Mouse (Mus musculus) stomach, embryonic 14.5 days (tissue): Measurements from ENCODE around the gene Sympk. TPM values are rescaled to one million over a fixed set of nuclear protein-coding genes. Genes with fewer than 3 reads are reported as not detected.

Source experiments
- ATAC-seq: fragments of 200-750 bp; cut with Nextera tagmentation; 2 replicates; pipeline ENCODE4 v1.8.0; 2017; ENCODE audit warnings: low read depth, moderate TSS enrichment; ENCODE audit not compliant: insufficient number of reproducible peaks, insufficient read depth, low FRiP score
- H3K27ac ChIP-seq: fragments of 300-500 bp; sonication (generic); 2 replicates; pipeline ENCODE4 v1.5.1; 2014; ENCODE audit warnings: mild to moderate bottlenecking, low read length, moderate library complexity, mixed read lengths
- H3K27me3 ChIP-seq: fragments of 300-500 bp; sonication (generic); 2 replicates; pipeline ENCODE4 v1.6.1; 2014; ENCODE audit warnings: low read length, control low read depth, mixed read lengths; ENCODE audit not compliant: control insufficient read depth, insufficient read depth
- H3K36me3 ChIP-seq: fragments of 300-500 bp; sonication (generic); 2 replicates; pipeline ENCODE4 v1.6.1; 2014; ENCODE audit warnings: mild to moderate bottlenecking, control low read depth, low read length, moderate library complexity, mixed read lengths; ENCODE audit not compliant: control insufficient read depth, insufficient read depth
- H3K4me1 ChIP-seq: fragments of 300-500 bp; sonication (generic); 2 replicates; pipeline ENCODE4 v1.6.1; 2014; ENCODE audit warnings: low read length, control low read depth, mixed read lengths; ENCODE audit not compliant: control insufficient read depth, insufficient read depth
- H3K4me2 ChIP-seq: fragments of 300-500 bp; sonication (generic); replicated peaks from 2 replicates; pipeline ENCODE4 v1.6.1; 2014; ENCODE audit warnings: low read depth, low read length, control low read depth
- H3K4me3 ChIP-seq: fragments of 300-500 bp; sonication (generic); 2 replicates; pipeline ENCODE4 v1.5.1; 2014; ENCODE audit warnings: low read depth, low read length, control low read depth
- H3K9ac ChIP-seq: fragments of 300-500 bp; sonication (generic); replicated peaks from 2 replicates; pipeline ENCODE4 v1.6.1; 2014; ENCODE audit warnings: low read depth, mild to moderate bottlenecking, control low read depth, low read length, moderate library complexity, mixed read lengths
- H3K9me3 ChIP-seq: fragments of 300-500 bp; sonication (generic); 2 replicates; pipeline ENCODE4 v1.6.1; 2016; ENCODE audit warnings: low read depth, low read length, control low read depth; ENCODE audit not compliant: control insufficient read depth
- WGBS: fragments of 180-500 bp; shearing (Covaris S2); extraction: QIAGEN DNeasy Blood & Tissue Kit; methylation state at CpG from one replicate; pipeline ENCODE4 v1.1.7; 2014; 5-methylcytosine and 5-hydroxymethylcytosine counted together
- microRNA-seq: library from miRNA; unstranded; fragments of <30 nt; microRNA quantifications from one replicate; pipeline ENCODE4, GENCODE M21; 2016
- polyA plus RNA-seq: library from polyadenylated mRNA; unstranded; fragments of >200 nt; fragmentation: Nextera tagmentation; extraction: Ambion mirVana; gene quantifications from 2 replicates; pipeline ENCODE4 v1.2.1, GENCODE M21; 2014

Sympk gene
- polyA plus RNA-seq, 1 experiment from 2014 or later = 21.7 TPM

DNA sequence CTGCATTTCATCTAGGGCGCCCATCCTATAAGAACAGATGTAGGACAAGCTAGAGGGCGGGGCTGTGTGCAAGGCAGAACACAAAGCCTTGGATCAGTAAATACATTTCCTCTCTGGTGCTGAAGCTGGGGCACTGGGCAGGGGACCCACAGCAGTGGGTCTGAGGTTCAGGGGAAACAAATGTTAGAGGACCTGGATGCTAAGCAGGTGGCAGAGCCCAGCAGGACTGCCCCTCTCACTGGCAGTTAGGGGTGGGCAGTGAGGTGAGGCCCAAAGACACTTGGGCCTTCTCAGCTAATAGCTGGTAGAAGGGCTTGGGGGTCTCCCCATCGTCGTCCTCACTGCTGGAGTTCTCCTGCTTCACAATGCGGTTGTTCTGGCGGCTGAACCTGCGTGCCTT is 74.6 kb downstream of the Sympk start:
- H3K9ac ChIP-seq = no peak overlapping the region
- no peak overlapping the region for H3K4me3 ChIP-seq
- peaks cover 12% of the 10 kb centered on the region for H3K4me1 ChIP-seq
- H3K27ac ChIP-seq = no peak overlapping the region
- H3K27me3 ChIP-seq = no peaks in the 10 kb centered on the region
- peaks cover 4% of the 10 kb centered on the region; the same call in 1 of the 2 replicates for H3K36me3 ChIP-seq
- ATAC-seq = no peak
- no peak overlapping the region for H3K4me2 ChIP-seq
- H3K9me3 ChIP-seq = no peaks in the 10 kb centered on the region
- WGBS = 74% methylated on average over 7 of the region's 7 CpGs

DNA sequence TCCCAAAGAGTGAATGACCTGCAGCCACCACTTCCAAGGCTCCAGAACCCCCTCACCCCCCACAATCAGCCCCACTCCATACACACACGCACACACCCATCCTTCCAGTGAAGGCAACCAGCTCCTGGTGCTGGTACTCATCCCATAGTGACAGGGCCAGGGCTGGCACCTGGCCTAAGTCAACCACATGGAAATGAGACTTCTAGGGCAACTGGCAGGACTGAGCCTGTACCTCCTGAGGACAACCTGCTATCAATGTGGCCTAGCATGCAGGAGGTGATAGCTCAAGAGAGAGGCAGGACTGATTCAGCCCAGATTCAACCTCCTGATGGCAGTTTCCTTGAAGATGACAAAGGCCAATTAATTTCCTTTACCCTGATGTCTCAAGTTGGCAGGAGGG is 76.1 kb downstream of the Sympk start:
- Histone ChIP-seq H3K36me3 (peaks cover 4% of the 10 kb centered on the region; the same call in 1 of the 2 replicates), H3K4me3 (no peak overlapping the region), H3K9me3 (no peaks in the 10 kb centered on the region), H3K9ac (no peak overlapping the region), H3K4me2 (no peak overlapping the region), H3K27ac (no peak overlapping the region), H3K4me1 (peaks cover 12% of the 10 kb centered on the region), H3K27me3 (no peaks in the 10 kb centered on the region)
- WGBS = 76% methylated on average over 1 of the region's 1 CpGs
- no peak for ATAC-seq

DNA sequence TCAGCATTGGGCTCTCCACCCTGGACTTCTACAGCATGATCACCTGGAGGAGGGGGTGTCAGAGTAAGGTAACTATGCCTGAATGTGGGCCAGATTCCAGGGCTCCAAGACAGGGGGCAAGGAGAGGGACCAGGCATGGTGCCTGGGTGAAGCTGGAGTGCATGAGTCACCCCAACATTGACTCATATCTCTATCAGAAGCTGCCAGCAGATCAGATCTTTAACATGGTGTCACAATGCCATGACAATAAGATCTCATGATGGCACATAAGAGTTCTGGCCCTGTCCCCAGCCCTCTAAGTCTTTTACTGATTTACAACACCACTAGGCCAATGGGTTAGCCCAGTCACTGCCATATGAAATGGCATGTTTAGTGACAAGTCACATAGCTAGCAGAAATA is 79.6 kb downstream of the Sympk start:
- ATAC-seq = no peak
- H3K4me1 ChIP-seq = no peaks in the 10 kb centered on the region

More for the DNA sequence above, 79.6 kb downstream of the Sympk start:
- Histone ChIP-seq H3K9ac (no peak overlapping the region), H3K27me3 (no peaks in the 10 kb centered on the region), H3K4me3 (no peak overlapping the region), H3K4me2 (no peak overlapping the region), H3K36me3 (no peaks in the 10 kb centered on the region), H3K27ac (no peak overlapping the region), H3K9me3 (no peaks in the 10 kb centered on the region)

Small RNA genes within 50 kb of the gene (microRNA-seq; reads per million reads assigned to microRNA genes)
- 1.0 reads per million for gene Mir3100

Other genes starting within 250 kb of the Sympk start
- gene Psg19, start 225.9 kb upstream of the Sympk start, polyA plus RNA-seq = not detected in 2 replicates
- 0.23 and 0.27 TPM in 2 replicates for gene Psg17, start 202.8 kb upstream of the Sympk start, polyA plus RNA-seq
- gene Mill2, start 184.4 kb upstream of the Sympk start, polyA plus RNA-seq = 1.0 and 1.1 TPM in 2 replicates
- gene Pglyrp1, start 153.0 kb upstream of the Sympk start, polyA plus RNA-seq = 23.9 and 32.8 TPM in 2 replicates
- 18.5 and 21.7 TPM in 2 replicates for gene Ccdc61, start 114.0 kb upstream of the Sympk start, polyA plus RNA-seq
- gene Nova2, start 98.5 kb upstream of the Sympk start, polyA plus RNA-seq = 0.81 and 1.2 TPM in 2 replicates
- gene Nanos2, start 37.0 kb upstream of the Sympk start, polyA plus RNA-seq = not detected in 2 replicates
- 3.0 and 3.5 TPM in 2 replicates for gene Mypop, start 33.1 kb upstream of the Sympk start, polyA plus RNA-seq
- 22.7 and 25.5 TPM in 2 replicates for gene Irf2bp1, start 20.3 kb upstream of the Sympk start, polyA plus RNA-seq
- 14.8 and 15.3 TPM in 2 replicates for gene Foxa3, start 839 bp upstream of the Sympk start, polyA plus RNA-seq
- gene Rsph6a, start 30.3 kb downstream of the Sympk start, polyA plus RNA-seq = not detected in 2 replicates
- gene Dmwd, start 51.9 kb downstream of the Sympk start, polyA plus RNA-seq = 14.3 and 16.8 TPM in 2 replicates
- 70.9 and 72.0 TPM in 2 replicates for gene Dmpk, start 59.5 kb downstream of the Sympk start, polyA plus RNA-seq
- 17.4 and 18.6 TPM in 2 replicates for gene Six5, start 70.2 kb downstream of the Sympk start, polyA plus RNA-seq
- 4.6 and 5.7 TPM in 2 replicates for gene Gm4969, start 94.0 kb downstream of the Sympk start, polyA plus RNA-seq
- gene Fbxo46, start 95.5 kb downstream of the Sympk start, polyA plus RNA-seq = 9.1 and 9.5 TPM in 2 replicates
- gene Qpctl, start 124.9 kb downstream of the Sympk start, polyA plus RNA-seq = 10.9 and 11.3 TPM in 2 replicates
- gene Snrpd2, start 125.3 kb downstream of the Sympk start, polyA plus RNA-seq = 143 and 161 TPM in 2 replicates
- gene Gipr, start 141.8 kb downstream of the Sympk start, polyA plus RNA-seq = 1.1 and 1.9 TPM in 2 replicates
- gene Eml2, start 152.0 kb downstream of the Sympk start, polyA plus RNA-seq = 4.1 and 4.8 TPM in 2 replicates
- gene Gpr4, start 188.2 kb downstream of the Sympk start, polyA plus RNA-seq = 1.4 and 2.0 TPM in 2 replicates
- 37.1 and 42.9 TPM in 2 replicates for gene Opa3, start 204.0 kb downstream of the Sympk start, polyA plus RNA-seq
- 48.1 and 64.9 TPM in 2 replicates for gene Vasp, start 247.4 kb downstream of the Sympk start, polyA plus RNA-seq